Mouse (Mus musculus) embryonic fibroblast, embryonic 13.5 days (primary cell): ENCODE measurements at regions not wholly inside any gene's neighbourhood (a gene's known extent, or its start where the extent isn't known, plus 50 kb on each side); places are given as distances from the start of the nearest gene placed in this dataset.

Experiments
- CTCF ChIP-seq: IDR thresholded peaks from 2 replicates; pipeline ENCODE4 v1.5.1; 2011; ENCODE audit warnings: mild to moderate bottlenecking, control low read depth, low read length, moderate library complexity, borderline replicate concordance; ENCODE audit not compliant: insufficient read depth
- POLR2A ChIP-seq: IDR thresholded peaks from 2 replicates; pipeline ENCODE4 v1.6.1; 2011; ENCODE audit warnings: low read depth, mild to moderate bottlenecking, control low read depth, low read length, moderate library complexity

GRCm38 (mm10) chr15:61448482-61448881, 525.7 kb upstream of the A1bg start:
- TF ChIP-seq CTCF: no peak
- TF ChIP-seq POLR2A: no peak
